Mouse (Mus musculus) B cell, adult 62 days (primary cell): Measurements from ENCODE around the gene Pdgfb. TPM values are rescaled to one million over a fixed set of nuclear protein-coding genes. Genes with fewer than 3 reads are reported as not detected.

Source experiments
- total RNA-seq: library from RNA; stranded (reverse); gene quantifications from 4 replicates; pipeline ENCODE4 v1.2.4, GENCODE M21; 2023

Pdgfb gene
- total RNA-seq: 0.32 to 0.72 TPM (median 0.45 TPM) in 4 replicates

DNA sequence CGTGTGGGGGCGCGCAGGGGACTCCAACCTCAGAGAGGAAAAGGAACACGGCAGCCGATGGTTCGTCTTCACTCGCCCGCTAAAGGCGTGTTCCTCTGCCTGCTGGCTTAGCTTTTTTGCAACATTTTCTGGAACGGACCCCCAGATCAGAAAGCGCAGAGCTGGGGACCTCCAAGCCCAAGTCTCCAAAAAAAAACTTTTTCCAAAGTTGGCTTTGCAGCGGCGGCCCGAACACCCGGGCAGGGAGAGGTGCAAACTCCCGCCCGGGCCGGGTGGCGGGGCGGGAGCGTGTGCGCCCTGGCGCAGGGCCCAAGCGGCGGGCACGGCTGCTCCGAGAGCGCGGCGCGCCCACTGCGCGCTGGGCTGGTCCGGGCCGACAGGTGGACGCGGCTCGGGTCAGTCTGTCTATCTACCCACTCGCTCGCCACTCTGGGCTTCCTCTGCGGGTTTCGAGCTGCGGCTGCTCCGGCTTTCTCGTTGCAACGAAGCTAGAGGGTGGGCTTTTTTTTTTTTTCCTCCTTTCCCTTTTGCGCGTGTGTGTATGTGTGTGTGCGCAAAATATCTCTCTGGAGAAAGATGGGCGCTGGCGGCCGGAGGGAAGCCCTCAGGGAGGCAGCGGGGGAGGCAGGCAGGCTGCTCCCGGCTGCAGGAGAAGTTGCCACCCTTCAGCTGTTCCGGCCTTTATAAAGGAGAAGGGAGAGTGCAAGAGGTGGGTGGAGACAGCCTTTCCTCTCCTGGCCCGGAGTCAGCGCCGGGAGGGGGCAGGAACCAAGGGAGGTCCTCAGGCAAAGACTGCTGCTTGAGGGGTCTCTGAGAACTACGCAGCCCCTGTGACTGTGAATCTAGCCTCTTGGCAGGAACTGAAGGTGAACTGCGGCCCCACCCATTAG, at the start of gene Pdgfb:
Gene Pdgfb (minus strand): TSS at position 657 of the 890 bp plus-strand sequence.

GRCm38 (mm10) chr15:79970940-79971339, 43.8 kb downstream of the Pdgfb start, which contains the start of gene Cbx7:
TSS of gene Cbx7 (minus strand) at chr15:79971119.

Other genes starting within 250 kb of the Pdgfb start
- 7.5 to 9.0 TPM (median 8.6 TPM) in 4 replicates for gene Dnal4, start 237.1 kb downstream of the Pdgfb start, total RNA-seq
- gene Nptxr, start 210.2 kb downstream of the Pdgfb start, total RNA-seq: 0.21 to 0.44 TPM (median 0.24 TPM) in 4 replicates
- not detected in 4 replicates for gene Npcd, start 180.7 kb downstream of the Pdgfb start, total RNA-seq
- 10.9 to 19.0 TPM (median 15.8 TPM) in 4 replicates for gene Cbx6, start 180.3 kb downstream of the Pdgfb start, total RNA-seq
- 281 to 328 TPM (median 317 TPM) in 4 replicates for gene Apobec3, start 123.3 kb downstream of the Pdgfb start, total RNA-seq
- 111 to 141 TPM (median 116 TPM) in 4 replicates for gene Cbx7, start 43.9 kb downstream of the Pdgfb start, total RNA-seq
- not detected in 4 replicates for gene Syngr1, start 76.4 kb upstream of the Pdgfb start, total RNA-seq
- 1,049 to 1,131 TPM (median 1,090 TPM) in 4 replicates for gene Rpl3, start 76.9 kb upstream of the Pdgfb start, total RNA-seq
- 15.9 to 24.3 TPM (median 18.2 TPM) in 4 replicates for gene Tab1, start 118.2 kb upstream of the Pdgfb start, total RNA-seq
- not detected in 4 replicates for gene Mgat3, start 158.7 kb upstream of the Pdgfb start, total RNA-seq
- 37.2 to 46.9 TPM (median 42.8 TPM) in 4 replicates for gene Mief1, start 219.0 kb upstream of the Pdgfb start, total RNA-seq
- gene AC140267.1, start 220.9 kb upstream of the Pdgfb start, total RNA-seq: 10.6 to 25.5 TPM (median 18.2 TPM) in 4 replicates
- 551 to 578 TPM (median 565 TPM) in 4 replicates for gene Atf4, start 240.2 kb upstream of the Pdgfb start, total RNA-seq
- gene Rps19bp1, start 249.3 kb upstream of the Pdgfb start, total RNA-seq: 19.7 to 30.1 TPM (median 27.5 TPM) in 4 replicates